Mouse (Mus musculus) CH12.LX (cell line): ENCODE measurements around the gene Ece2. TPM values are rescaled to one million over a fixed set of nuclear protein-coding genes. Genes with fewer than 3 reads are reported as not detected.
A peak's percentile ranks its signal among the peaks of the same experiment; 100 is the strongest.

ENCODE experiments used
- DNase-seq: peaks from one replicate; pipeline ENCODE4 v3.0.0-alpha.2; 2013; ENCODE audit errors: extremely low read depth
- H3K27ac ChIP-seq: 2 replicates; pipeline ENCODE4 v1.5.1; 2012; ENCODE audit warnings: low read depth, mild to moderate bottlenecking, control low read depth, moderate library complexity; ENCODE audit not compliant: insufficient read depth
- H3K27me3 ChIP-seq: replicated peaks from 2 replicates; pipeline ENCODE3; 2012; ENCODE audit warnings: inconsistent platforms
- H3K36me3 ChIP-seq, 2 experiments: replicated peaks in 1 of 2; 2 replicates each; pipeline versions ENCODE3 to v1.6.1; 2012; ENCODE audit warnings: inconsistent platforms in 1 of 2, low read length in 1 of 2, mild to moderate bottlenecking in 1 of 2, mixed read lengths in 1 of 2, moderate library complexity in 1 of 2; ENCODE audit not compliant: control insufficient read depth in 1 of 2, insufficient read depth in 1 of 2
- H3K4me1 ChIP-seq, 2 experiments: 2 replicates each; pipeline ENCODE4 v1.6.1; 2012; ENCODE audit warnings: inconsistent platforms in 1 of 2, moderate library complexity in 1 of 2; ENCODE audit not compliant: insufficient read depth in 2 of 2, control insufficient read depth in 1 of 2
- H3K4me2 ChIP-seq: 2 replicates; pipeline ENCODE4 v1.6.1; 2012; ENCODE audit warnings: low read depth, mild to moderate bottlenecking, control low read depth; ENCODE audit not compliant: poor library complexity, insufficient read depth, severe bottlenecking
- H3K4me3 ChIP-seq, 3 experiments: fragments of 150-350 bp in 1 of 3; sonication (generic) in 1 of 3; replicated peaks in 1 of 3; 2 replicates each; pipeline versions ENCODE3 to v1.5.1; 2011 to 2012; ENCODE audit warnings: low read depth in 2 of 3, low read length in 2 of 3, mild to moderate bottlenecking in 2 of 3, moderate library complexity in 2 of 3, control low read depth in 1 of 3, improper control_type of control experiment in 1 of 3, inconsistent platforms in 1 of 3, mixed read lengths in 1 of 3; ENCODE audit not compliant: poor library complexity in 1 of 3
- H3K79me2 ChIP-seq: replicated peaks from 2 replicates; pipeline ENCODE4 v1.6.1; 2012; ENCODE audit warnings: mild to moderate bottlenecking, moderate library complexity; ENCODE audit not compliant: control insufficient read depth, poor library complexity, insufficient read depth, severe bottlenecking; ENCODE audit errors: extremely low read depth
- H3K9ac ChIP-seq: 2 replicates; pipeline ENCODE4 v1.6.1; 2012; ENCODE audit warnings: low read depth, mild to moderate bottlenecking, control low read depth, moderate library complexity; ENCODE audit not compliant: insufficient read depth
- H3K9me3 ChIP-seq: replicated peaks from 2 replicates; pipeline ENCODE3; 2012; ENCODE audit warnings: low read length, inconsistent platforms, mixed read lengths
- CHD2 ChIP-seq: IDR thresholded peaks from 2 replicates; pipeline ENCODE4 v1.6.1; 2011; ENCODE audit warnings: low read length, improper control_type of control experiment
- CTCF ChIP-seq, 2 experiments: IDR thresholded peaks in 1 of 2; conservative IDR thresholded peaks in 1 of 2; 2 replicates each; pipeline ENCODE4 v1.5.1; 2011 to 2012; ENCODE audit warnings: low read depth in 2 of 2, low read length in 2 of 2, improper control_type of control experiment in 1 of 2, inconsistent platforms in 1 of 2, mild to moderate bottlenecking in 1 of 2, moderate library complexity in 1 of 2
- E2F4 ChIP-seq: IDR thresholded peaks from 2 replicates; pipeline ENCODE4 v1.6.1; 2011; ENCODE audit warnings: low read depth, low read length, improper control_type of control experiment; ENCODE audit not compliant: insufficient replicate concordance
- EP300 ChIP-seq: IDR thresholded peaks from 2 replicates; pipeline ENCODE4 v1.6.1; 2011; ENCODE audit warnings: low read length, improper control_type of control experiment
- ETS1 ChIP-seq: conservative IDR thresholded peaks from 2 replicates; pipeline ENCODE4 v1.6.1; 2012; ENCODE audit warnings: low read depth, mild to moderate bottlenecking, inconsistent platforms, low read length, improper control_type of control experiment, moderate library complexity
- GABPA ChIP-seq: IDR thresholded peaks from 2 replicates; pipeline ENCODE4 v1.6.1; 2012; ENCODE audit warnings: low read depth, low read length, improper control_type of control experiment, inconsistent platforms; ENCODE audit not compliant: insufficient replicate concordance
- HCFC1 ChIP-seq: IDR thresholded peaks from 2 replicates; pipeline ENCODE4 v1.6.1; 2012; ENCODE audit warnings: low read depth, mild to moderate bottlenecking, inconsistent platforms, low read length, improper control_type of control experiment
- IRF4 ChIP-seq: IDR thresholded peaks from 2 replicates; pipeline ENCODE4 v1.6.1; 2014; ENCODE audit warnings: low read depth, mild to moderate bottlenecking, inconsistent platforms, low read length, improper control_type of control experiment
- JUN ChIP-seq: IDR thresholded peaks from 2 replicates; pipeline ENCODE4 v1.6.1; 2011; ENCODE audit warnings: low read depth, mild to moderate bottlenecking, low read length, improper control_type of control experiment, moderate library complexity; ENCODE audit not compliant: insufficient read depth
- JUND ChIP-seq: conservative IDR thresholded peaks from 2 replicates; pipeline ENCODE4 v1.6.1; 2011; ENCODE audit warnings: low read depth, low read length, improper control_type of control experiment
- KAT2A ChIP-seq: IDR thresholded peaks from 2 replicates; pipeline ENCODE4 v1.6.1; 2012; ENCODE audit warnings: low read length, improper control_type of control experiment, inconsistent platforms; ENCODE audit not compliant: insufficient replicate concordance
- MAFK ChIP-seq: IDR thresholded peaks from 2 replicates; pipeline ENCODE4 v1.6.1; 2011; ENCODE audit warnings: low read length, improper control_type of control experiment; ENCODE audit not compliant: insufficient replicate concordance
- MAX ChIP-seq: IDR thresholded peaks from 2 replicates; pipeline ENCODE4 v1.6.1; 2011; ENCODE audit warnings: low read length, improper control_type of control experiment
- MAZ ChIP-seq: IDR thresholded peaks from 2 replicates; pipeline ENCODE4 v1.6.1; 2012; ENCODE audit warnings: low read depth, mild to moderate bottlenecking, inconsistent platforms, low read length, improper control_type of control experiment, moderate library complexity
- MEF2A ChIP-seq: IDR thresholded peaks from 2 replicates; pipeline ENCODE4 v1.6.1; 2014; ENCODE audit warnings: low read depth, mild to moderate bottlenecking, inconsistent platforms, low read length, improper control_type of control experiment, borderline replicate concordance
- MYC ChIP-seq: IDR thresholded peaks from 2 replicates; pipeline ENCODE4 v1.6.1; 2011; ENCODE audit warnings: low read depth, mild to moderate bottlenecking, improper control_type of control experiment, low read length
- NELFE ChIP-seq: IDR thresholded peaks from 2 replicates; pipeline ENCODE4 v1.6.1; 2011; ENCODE audit warnings: low read depth, low read length, improper control_type of control experiment
- NRF1 ChIP-seq: IDR thresholded peaks from 2 replicates; pipeline ENCODE4 v1.6.1; 2014; ENCODE audit warnings: low read depth, mild to moderate bottlenecking, inconsistent platforms, low read length, improper control_type of control experiment, moderate library complexity
- POLR2A ChIP-seq: IDR thresholded peaks from 2 replicates; pipeline ENCODE4 v1.6.1; 2011; ENCODE audit warnings: low read depth, mild to moderate bottlenecking, improper control_type of control experiment, low read length
- RCOR1 ChIP-seq: conservative IDR thresholded peaks from 2 replicates; pipeline ENCODE4 v1.6.1; 2012; ENCODE audit warnings: low read depth, mild to moderate bottlenecking, inconsistent platforms, low read length, improper control_type of control experiment
- SIN3A ChIP-seq: IDR thresholded peaks from 2 replicates; pipeline ENCODE4 v1.6.1; 2012; ENCODE audit warnings: low read length, improper control_type of control experiment, inconsistent platforms
- TBP ChIP-seq: conservative IDR thresholded peaks from 2 replicates; pipeline ENCODE4 v1.6.1; 2011; ENCODE audit warnings: low read depth, low read length, improper control_type of control experiment
- TCF12 ChIP-seq: IDR thresholded peaks from 2 replicates; pipeline ENCODE4 v1.6.1; 2014; ENCODE audit warnings: low read depth, mild to moderate bottlenecking, inconsistent platforms, low read length, improper control_type of control experiment
- UBTF ChIP-seq: IDR thresholded peaks from 2 replicates; pipeline ENCODE4 v1.6.1; 2012; ENCODE audit warnings: low read depth, mild to moderate bottlenecking, inconsistent platforms, low read length, improper control_type of control experiment, moderate library complexity
- USF1 ChIP-seq: IDR thresholded peaks from 2 replicates; pipeline ENCODE4 v1.6.1; 2014; ENCODE audit warnings: low read depth, mild to moderate bottlenecking, inconsistent platforms, low read length, improper control_type of control experiment
- USF2 ChIP-seq: conservative IDR thresholded peaks from 2 replicates; pipeline ENCODE4 v1.6.1; 2011; ENCODE audit warnings: low read depth, low read length, improper control_type of control experiment
- ZC3H11A ChIP-seq: IDR thresholded peaks from 2 replicates; pipeline ENCODE4 v1.6.1; 2012; ENCODE audit warnings: low read depth, mild to moderate bottlenecking, inconsistent platforms, low read length, improper control_type of control experiment
- ZKSCAN1 ChIP-seq: IDR thresholded peaks from 2 replicates; pipeline ENCODE4 v1.6.1; 2012; ENCODE audit warnings: low read depth, inconsistent platforms, low read length, improper control_type of control experiment, borderline replicate concordance
- ZNF384 ChIP-seq: IDR thresholded peaks from 2 replicates; pipeline ENCODE4 v1.6.1; 2012; ENCODE audit warnings: low read depth, low read length, improper control_type of control experiment, inconsistent platforms
- dilution Hi-C: fragments of 300-500 bp; cut with MboI; formaldehyde crosslinking; loops from 2 replicates; pipeline ENCODE4 v1.14.3; 2020; ENCODE audit warnings: low sequenced_read_pairs; ENCODE audit not compliant: extremely low pct_unique_long_range_greater_than_20kb, extremely low pct_ligation_motif_present
- in situ Hi-C: fragments of 300-500 bp; cut with MboI; formaldehyde crosslinking; loops from 3 replicates; pipeline ENCODE4 v1.14.3; 2019; ENCODE audit warnings: low sequenced_read_pairs, low pct_ligation_motif_present, low pct_unique_long_range_greater_than_20kb, mixed read lengths
- polyA plus RNA-seq: library from polyadenylated mRNA; unstranded; fragments of >175 nt; gene quantifications from 2 replicates; pipeline ENCODE4 v1.2.1, GENCODE M21; 2012; ENCODE audit warnings: low read depth; ENCODE audit not compliant: insufficient read length
- total RNA-seq, 2 experiments: library from RNA; depleted of rRNA; stranded (reverse); fragments of 300-350 nt in 1 of 2; fragments of >200 nt in 1 of 2; gene quantifications; 2 replicates each; pipeline ENCODE4 v1.2.3; 2012 to 2014

Gene Ece2
- total and polyA plus RNA-seq, 3 experiments, result 0.17 to 0.34 (median 0.26) TPM

DNA sequence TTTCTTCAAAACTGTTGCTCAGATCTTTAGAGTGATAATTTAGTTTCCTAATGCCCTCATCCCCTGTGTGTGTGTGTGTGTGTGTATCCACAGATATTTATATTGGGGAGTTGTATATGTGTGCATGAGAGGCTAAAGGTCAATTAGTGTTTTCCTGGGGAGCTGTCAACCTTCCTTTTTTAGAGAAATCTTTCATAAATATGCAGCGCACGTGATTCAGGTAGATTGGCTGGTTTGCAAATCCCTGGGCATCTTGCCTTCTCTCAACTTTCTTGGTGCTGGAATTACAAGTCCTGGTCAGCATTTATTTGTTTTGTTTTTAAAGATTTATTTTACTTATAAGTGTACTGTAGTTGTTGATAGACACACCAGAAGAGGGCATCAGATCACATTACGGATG is 40.7 kb downstream of the Ece2 start:
- no peak for TF ChIP-seq JUND
- no peak for TF ChIP-seq RCOR1
- no peak for TF ChIP-seq CHD2
- TF ChIP-seq CTCF (conservative IDR thresholded peaks at IDR 0.05 in 1 of 2, IDR thresholded peaks at IDR 0.05 in 1 of 2; ENCODE audit: low read depth in 2 of 2, low read length in 2 of 2), result no peak; a peak in 1 of 4 replicates
- TF ChIP-seq MEF2A, result no peak
- TF ChIP-seq IRF4, result no peak
- no peak for TF ChIP-seq USF2
- no peak for TF ChIP-seq MYC
- TF ChIP-seq MAX, result no peak
- no peak for TF ChIP-seq HCFC1
- no peak for TF ChIP-seq EP300
- TF ChIP-seq POLR2A, result no peak
- TF ChIP-seq GABPA, result no peak
- no peak for TF ChIP-seq ZNF384
- TF ChIP-seq ZKSCAN1, result no peak
- no peak for TF ChIP-seq NELFE
- no peak for TF ChIP-seq MAZ
- TF ChIP-seq MAFK, result no peak
- Histone ChIP-seq H3K4me3 (no peak overlapping the region), H3K9ac (no peak overlapping the region), H3K79me2 (peaks cover 26% of the 10 kb centered on the region), H3K27ac (no peak overlapping the region), H3K36me3 (peaks cover 10 to 25% of the 10 kb centered on the region in 2 experiments), H3K4me1 (peaks cover 15 to 20% of the 10 kb centered on the region in 2 experiments), H3K27me3 (no peaks in the 10 kb centered on the region), H3K9me3 (no peaks in the 10 kb centered on the region), H3K4me2 (no peak overlapping the region)
- in situ Hi-C loops (no loop called here), dilution Hi-C loops (no loop called here)
- no peak for DNase-seq

DNA sequence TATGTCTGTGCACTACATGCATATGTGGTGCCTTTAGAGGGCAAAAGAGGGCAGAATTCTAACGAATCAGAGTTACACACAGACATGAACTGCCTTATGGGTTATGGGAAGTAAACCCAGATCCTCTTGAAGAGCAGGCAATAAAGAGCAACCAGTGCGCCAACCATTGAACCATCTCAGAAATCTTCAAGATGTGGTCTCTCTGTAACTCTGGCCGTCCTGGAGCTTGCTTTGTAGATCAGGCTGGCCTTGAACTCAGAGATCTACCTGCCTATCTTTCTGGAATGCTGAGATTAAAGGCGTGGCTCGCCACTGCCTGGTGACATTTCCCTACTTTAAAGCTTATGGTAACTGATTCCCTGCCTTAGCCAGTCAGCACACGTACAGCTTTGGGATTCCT is 42.3 kb downstream of the Ece2 start:
- Histone ChIP-seq H3K4me1 (peaks cover 15 to 36% of the 10 kb centered on the region in 2 experiments), H3K79me2 (peaks cover 41% of the 10 kb centered on the region), H3K27ac (no peak overlapping the region), H3K4me3 (peak overlapping the region in 1 of 3 experiments; percentile 75), H3K36me3 (peaks cover 22 to 33% of the 10 kb centered on the region in 2 experiments), H3K27me3 (no peaks in the 10 kb centered on the region), H3K9ac (no peak overlapping the region; the same call in 1 of the 2 replicates), H3K9me3 (no peaks in the 10 kb centered on the region), H3K4me2 (peak overlapping the region; percentile 64)
- TF ChIP-seq POLR2A (no peak), ZC3H11A (no peak), JUN (no peak), TBP (0 out of 2 replicates have a peak, but pooled peaks have one; percentile 36), MAZ (no peak), MAX (no peak), TCF12 (no peak), MEF2A (peak; percentile 33; the same call in 1 of the 2 replicates), KAT2A (no peak), RCOR1 (no peak), E2F4 (no peak), NELFE (no peak), MAFK (no peak), HCFC1 (peak; percentile 34; the same call in 1 of the 2 replicates), CHD2 (no peak), ETS1 (no peak), USF1 (no peak), SIN3A (peak; percentile 11), NRF1 (no peak), UBTF (no peak), CTCF (conservative IDR thresholded peaks at IDR 0.05 in 1 of 2, IDR thresholded peaks at IDR 0.05 in 1 of 2; ENCODE audit: low read depth in 2 of 2, low read length in 2 of 2) (peak in 1 of 2 experiments; percentile 23; a peak in 1 of 4 replicates), EP300 (no peak), USF2 (no peak)
- in situ Hi-C loops, result no loop called here
- dilution Hi-C loops, result no loop called here
- DNase-seq, result peak; percentile 55
